Mouse (Mus musculus) fibroblast of lung, adult 2 months (primary cell): ENCODE measurements around the gene Fam169b.

ENCODE experiments used
- DNase-seq: peaks from one replicate; pipeline ENCODE4 v3.0.0-alpha.2; 2011; ENCODE audit warnings: low read depth

Fam169b gene

DNA sequence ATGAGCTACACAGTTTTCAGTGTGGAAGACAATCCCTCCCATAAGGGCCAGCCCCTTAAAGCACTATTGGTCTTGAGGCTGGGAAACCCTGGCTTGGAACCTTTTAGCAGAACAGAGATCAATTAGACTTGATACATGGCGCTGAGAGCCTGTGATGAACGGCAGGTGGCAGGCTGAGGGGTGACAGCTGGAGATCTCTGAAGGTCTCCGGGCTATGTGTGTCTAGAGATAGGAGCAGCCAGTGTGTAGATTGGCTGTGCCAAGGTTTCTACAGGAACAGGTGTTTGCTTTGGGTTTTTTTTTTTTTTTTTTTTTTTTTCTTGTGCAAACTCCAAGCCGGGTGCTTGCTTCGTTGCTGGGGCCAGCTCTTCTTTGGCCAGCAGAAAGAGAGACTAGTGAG lies 135.0 kb downstream of the Fam169b start:
- DNase-seq: no peak
